Mouse (Mus musculus) testis, adult 2 months (tissue): Measurements from ENCODE around the gene Sgtb.

Source experiments
- CTCF ChIP-seq: fragments of 200-500 bp; IDR thresholded peaks from 2 replicates; pipeline ENCODE4 v1.5.1; 2012; ENCODE audit warnings: low read depth, mild to moderate bottlenecking, inconsistent platforms, low read length, moderate library complexity; ENCODE audit not compliant: control insufficient read depth, insufficient read depth, insufficient replicate concordance
- POLR2A ChIP-seq: fragments of 200-500 bp; IDR thresholded peaks from 2 replicates; pipeline ENCODE4 v1.6.1; 2012; ENCODE audit warnings: low read depth, mild to moderate bottlenecking, inconsistent platforms, low read length, moderate library complexity; ENCODE audit not compliant: control insufficient read depth

DNA sequence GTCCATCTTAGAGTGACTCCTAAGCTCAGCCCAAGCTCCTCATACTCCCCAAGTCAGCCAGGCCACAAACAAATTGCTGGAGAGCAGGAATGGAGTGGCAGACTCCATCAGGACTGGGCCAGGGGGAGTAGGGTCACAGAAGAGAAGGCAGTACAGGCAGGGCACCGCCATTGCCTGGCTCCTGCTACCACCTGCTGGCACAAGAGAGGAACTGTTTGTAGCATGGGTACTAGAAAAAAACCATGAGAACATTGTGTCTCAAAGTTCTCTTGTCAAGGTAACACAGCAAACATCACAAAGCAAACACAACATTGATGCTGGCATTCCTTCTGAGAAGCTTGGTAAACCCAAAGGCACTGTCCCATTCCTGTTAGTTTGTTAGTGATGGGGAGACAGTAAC lies 20.2 kb upstream of the Sgtb start:
- peak; percentile 68; the same call in 1 of the 2 replicates for TF ChIP-seq CTCF
- TF ChIP-seq POLR2A = no peak
